Mouse (Mus musculus): ENCODE data around the gene Gm43552. TPM values are rescaled to one million over a fixed set of nuclear protein-coding genes. Genes with fewer than 3 reads are reported as not detected.
"Not testable (repeated sequence)": the region's sequence is repeated elsewhere in the genome, so short reads cannot be mapped to it uniquely, and the experiment has no call there.

Gene Gm43552
- total RNA-seq (2014; fragmentation: Nextera tagmentation) (not detected in 2 replicates), total RNA-seq (2017) (not detected in 2 replicates)

GRCm38 (mm10) chr5:65492716-65493531, at the start of gene Gm43552:
Gene Gm43552 (minus strand): TSS chr5:65492833.
- ATAC-seq (replicated peaks; ENCODE audit: poor library complexity, severe bottlenecking) = peak; percentile 76

- no peak for ATAC-seq (replicated peaks; ENCODE audit: poor library complexity, severe bottlenecking)
Observed at GRCm38 (mm10) chr5:65541889-65542288, 49.3 kb upstream of the Gm43552 start.

- ATAC-seq (replicated peaks; ENCODE audit: poor library complexity, severe bottlenecking) = no peak
Observed at GRCm38 (mm10) chr5:65539786-65540185, 47.2 kb upstream of the Gm43552 start.

- ATAC-seq (replicated peaks; ENCODE audit: poor library complexity, severe bottlenecking) = no peak
Observed at GRCm38 (mm10) chr5:65538829-65539228, 46.2 kb upstream of the Gm43552 start.

GRCm38 (mm10) chr5:65538121-65538520, 45.5 kb upstream of the Gm43552 start:
- ATAC-seq (replicated peaks; ENCODE audit: poor library complexity, severe bottlenecking) = no peak

- peak; percentile 52 for ATAC-seq (replicated peaks; ENCODE audit: poor library complexity, severe bottlenecking)
Observed at GRCm38 (mm10) chr5:65537420-65538071, 44.9 kb upstream of the Gm43552 start.

GRCm38 (mm10) chr5:65536751-65537419, 44.3 kb upstream of the Gm43552 start, which contains the start of the genes Smim14 and Ube2k:
Gene Smim14 (minus strand): TSS chr5:65537184.
Gene Ube2k (plus strand): TSS chr5:65537233.
- ATAC-seq (replicated peaks; ENCODE audit: poor library complexity, severe bottlenecking) = peak; percentile 79

GRCm38 (mm10) chr5:65536068-65536465, 43.4 kb upstream of the Gm43552 start:
- not testable (repeated sequence) for ATAC-seq (replicated peaks; ENCODE audit: poor library complexity, severe bottlenecking)

- ATAC-seq (replicated peaks; ENCODE audit: poor library complexity, severe bottlenecking) = peak; percentile 21; the same call in 1 of the 2 replicates
Observed at GRCm38 (mm10) chr5:65535457-65536067, 42.9 kb upstream of the Gm43552 start.

- no peak for ATAC-seq (replicated peaks; ENCODE audit: poor library complexity, severe bottlenecking)
Observed at GRCm38 (mm10) chr5:65534496-65534895, 41.9 kb upstream of the Gm43552 start.

- no peak for ATAC-seq (replicated peaks; ENCODE audit: poor library complexity, severe bottlenecking)
Observed at GRCm38 (mm10) chr5:65531283-65531682, 38.6 kb upstream of the Gm43552 start.

- ATAC-seq (replicated peaks; ENCODE audit: poor library complexity, severe bottlenecking) = no peak
Observed at GRCm38 (mm10) chr5:65525674-65526443, 33.2 kb upstream of the Gm43552 start.

GRCm38 (mm10) chr5:65524831-65525230, 32.2 kb upstream of the Gm43552 start:
- no peak for ATAC-seq (replicated peaks; ENCODE audit: poor library complexity, severe bottlenecking)

- peak; percentile 67; the same call in 1 of the 2 replicates for ATAC-seq (replicated peaks; ENCODE audit: poor library complexity, severe bottlenecking)
Observed at GRCm38 (mm10) chr5:65521803-65522202, 29.2 kb upstream of the Gm43552 start.

- peak; percentile 93 for ATAC-seq (replicated peaks; ENCODE audit: poor library complexity, severe bottlenecking)
Observed at GRCm38 (mm10) chr5:65514635-65515278, 22.1 kb upstream of the Gm43552 start.

- ATAC-seq (replicated peaks; ENCODE audit: poor library complexity, severe bottlenecking) = no peak
Observed at GRCm38 (mm10) chr5:65513506-65513905, 20.9 kb upstream of the Gm43552 start.

- ATAC-seq (replicated peaks; ENCODE audit: poor library complexity, severe bottlenecking) = peak; percentile 62
Observed at GRCm38 (mm10) chr5:65508395-65508794, 15.8 kb upstream of the Gm43552 start.

GRCm38 (mm10) chr5:65505786-65506185, 13.2 kb upstream of the Gm43552 start:
- ATAC-seq (replicated peaks; ENCODE audit: poor library complexity, severe bottlenecking) = peak; percentile 82

- ATAC-seq (replicated peaks; ENCODE audit: poor library complexity, severe bottlenecking) = no peak
Observed at GRCm38 (mm10) chr5:65501407-65501806, 8.8 kb upstream of the Gm43552 start.
